Mouse (Mus musculus) gonadal fat pad, adult 2 months (tissue): ENCODE measurements around the gene Ino80. TPM values are rescaled to one million over a fixed set of nuclear protein-coding genes. Genes with fewer than 3 reads are reported as not detected.

Experiments
- DNase-seq: peaks from one replicate; pipeline ENCODE4 v3.0.0-alpha.2; 2012; ENCODE audit warnings: low read depth
- polyA plus RNA-seq: library from polyadenylated mRNA; depleted of rRNA; stranded (reverse); fragments of >200 nt; gene quantifications from 2 replicates; pipeline ENCODE4 v1.2.3, GENCODE M21; 2012

The Ino80 gene
- polyA plus RNA-seq, 1 experiment: 7.7 TPM

DNA sequence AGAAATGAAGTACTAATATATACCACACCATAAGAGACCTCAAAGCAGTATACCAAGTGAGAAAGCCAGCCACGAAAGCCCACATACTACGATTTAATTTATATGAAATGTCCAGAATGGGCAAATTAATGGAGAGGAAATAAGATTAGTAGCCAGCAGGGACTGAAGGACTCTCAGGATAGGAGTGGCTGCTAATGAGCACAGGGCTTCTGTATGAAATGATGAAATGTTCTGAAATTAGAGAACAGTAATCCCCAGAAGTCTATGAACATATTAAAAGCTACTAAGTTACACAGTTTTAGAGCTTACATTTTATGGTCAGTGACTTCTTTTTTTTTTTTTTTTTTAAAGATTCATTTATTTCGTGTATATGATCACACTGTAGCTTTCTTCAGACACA is 22.9 kb downstream of the Ino80 start:
- no peak for DNase-seq

DNA sequence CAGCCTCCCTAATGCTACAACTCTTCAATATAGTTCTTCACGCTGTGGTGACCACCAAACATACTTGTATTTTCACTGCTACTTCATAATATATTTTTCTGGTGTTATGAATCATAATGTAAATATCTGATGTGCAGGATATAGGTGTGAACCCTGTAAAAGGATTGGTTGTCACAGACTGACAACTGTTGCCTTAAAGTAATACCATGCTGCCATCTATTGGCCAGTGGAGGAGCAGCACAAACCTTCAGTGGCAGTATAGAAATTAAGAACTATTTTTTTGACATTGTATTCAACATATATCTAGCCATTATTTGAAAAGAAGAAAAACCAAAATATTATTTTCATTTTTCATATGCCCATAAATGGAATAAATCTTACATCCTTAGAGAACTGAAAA is 40.5 kb downstream of the Ino80 start:
- DNase-seq: no peak

DNA sequence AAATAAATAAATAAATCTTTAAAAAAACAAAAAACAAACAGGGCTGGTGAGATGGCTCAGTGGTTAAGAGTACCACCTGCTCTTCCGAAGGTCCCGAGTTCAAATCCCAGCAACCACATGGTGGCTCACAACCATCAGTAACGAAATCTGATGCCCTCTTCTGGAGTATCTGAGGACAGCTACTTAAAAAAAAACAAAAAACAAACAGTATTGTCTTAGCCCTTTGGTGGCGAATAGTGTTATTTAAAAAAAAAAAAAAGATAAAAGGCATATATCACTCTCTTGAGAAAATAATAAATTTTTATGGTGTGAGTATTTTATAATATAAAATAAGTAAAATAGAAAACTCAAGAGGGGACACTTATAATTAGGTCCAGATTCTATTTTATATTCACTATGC is 41.0 kb downstream of the Ino80 start:
- DNase-seq: no peak

DNA sequence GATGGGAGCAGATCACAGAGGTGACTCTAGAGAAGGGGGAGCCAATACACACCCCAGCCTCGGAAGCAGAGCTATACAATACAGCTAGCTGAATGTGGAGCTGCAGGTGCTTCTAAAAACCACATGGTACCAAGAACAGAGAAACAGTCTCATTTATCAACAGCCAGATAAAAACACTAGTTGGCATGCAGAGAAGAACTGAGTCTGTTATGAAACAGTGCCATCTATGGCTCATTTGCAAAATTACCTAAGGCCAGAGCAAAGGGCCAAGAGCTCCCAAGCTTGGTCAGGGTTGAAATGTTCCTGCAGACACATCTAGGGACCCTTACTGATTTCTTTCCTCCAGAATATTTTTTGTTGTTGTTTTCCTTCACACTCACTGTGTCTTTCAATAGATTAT is 63.7 kb downstream of the Ino80 start:
- DNase-seq: no peak

- no peak for DNase-seq
These were observed 65.8 kb downstream of the Ino80 start for GRCm38 (mm10) chr2:119411674-119412073.

DNA sequence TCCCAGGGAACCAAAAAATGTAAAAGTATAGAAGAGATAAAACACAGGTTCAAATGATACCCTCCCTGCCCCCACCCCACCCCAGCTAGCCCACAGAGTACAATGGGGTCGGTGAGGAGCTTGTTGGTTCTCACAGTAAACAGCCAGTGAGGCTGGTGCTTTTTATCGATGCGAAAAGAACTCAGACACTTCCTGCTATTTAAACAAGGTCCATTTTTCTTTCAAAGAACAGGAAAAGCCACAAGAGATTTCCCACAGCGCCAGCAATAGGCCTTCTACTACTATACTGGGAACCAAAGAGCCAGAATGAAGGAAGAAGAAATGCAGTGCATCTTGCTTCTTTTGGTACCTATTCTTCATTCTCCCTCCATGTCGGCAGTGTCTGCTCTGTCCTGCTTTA is 66.5 kb downstream of the Ino80 start:
- DNase-seq: no peak

- DNase-seq: no peak
These were observed 68.8 kb downstream of the Ino80 start for GRCm38 (mm10) chr2:119408733-119409132.

- DNase-seq: no peak
These were observed 69.2 kb downstream of the Ino80 start for GRCm38 (mm10) chr2:119408278-119408677.

DNA sequence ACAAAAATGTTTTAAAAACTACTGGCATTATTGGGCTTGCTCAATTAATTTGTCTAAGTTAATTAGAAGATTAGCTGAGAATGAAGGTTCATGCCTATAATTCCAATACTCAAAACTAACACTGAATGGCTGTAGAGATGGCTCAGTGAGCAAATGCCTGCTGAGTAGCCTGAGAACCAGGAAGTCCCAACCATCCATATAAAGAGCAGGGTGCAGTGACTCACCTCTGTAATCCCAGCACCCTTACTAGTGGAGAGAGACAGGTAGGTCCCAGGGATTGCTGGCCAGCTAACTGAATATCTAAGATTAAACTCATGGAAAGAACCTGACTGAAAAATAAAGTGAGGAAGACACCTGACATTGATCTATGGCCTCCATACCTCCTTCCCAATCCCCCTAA is 78.2 kb downstream of the Ino80 start:
- no peak for DNase-seq

- DNase-seq: no peak
These were observed 78.8 kb downstream of the Ino80 start for GRCm38 (mm10) chr2:119398665-119399064.

- DNase-seq: no peak
These were observed 79.2 kb downstream of the Ino80 start for GRCm38 (mm10) chr2:119398252-119398651.

- no peak for DNase-seq
These were observed 87.5 kb downstream of the Ino80 start for GRCm38 (mm10) chr2:119389992-119390391.

DNA sequence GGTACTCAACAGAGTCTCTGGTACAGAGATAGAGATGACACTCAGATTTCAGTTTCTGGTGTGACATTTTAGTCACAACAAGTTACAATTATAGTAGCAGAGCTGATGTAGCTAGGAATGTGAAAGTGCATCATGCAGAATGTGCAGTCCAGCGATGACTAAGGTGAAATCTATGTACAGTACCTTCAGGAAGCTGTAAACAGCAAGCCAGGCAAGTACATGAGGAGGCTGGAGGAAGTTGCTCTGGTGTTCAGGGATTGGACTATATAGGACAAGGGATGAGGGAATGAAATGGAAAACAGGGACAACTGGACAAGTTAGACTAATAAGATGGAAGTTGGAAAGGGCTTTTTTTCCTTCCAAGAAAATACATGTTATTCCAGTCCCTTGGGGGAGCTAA is 89.2 kb downstream of the Ino80 start:
- no peak for DNase-seq

GRCm38 (mm10) chr2:119379455-119379854 is 98.0 kb downstream of the Ino80 start:
- DNase-seq: no peak

DNA sequence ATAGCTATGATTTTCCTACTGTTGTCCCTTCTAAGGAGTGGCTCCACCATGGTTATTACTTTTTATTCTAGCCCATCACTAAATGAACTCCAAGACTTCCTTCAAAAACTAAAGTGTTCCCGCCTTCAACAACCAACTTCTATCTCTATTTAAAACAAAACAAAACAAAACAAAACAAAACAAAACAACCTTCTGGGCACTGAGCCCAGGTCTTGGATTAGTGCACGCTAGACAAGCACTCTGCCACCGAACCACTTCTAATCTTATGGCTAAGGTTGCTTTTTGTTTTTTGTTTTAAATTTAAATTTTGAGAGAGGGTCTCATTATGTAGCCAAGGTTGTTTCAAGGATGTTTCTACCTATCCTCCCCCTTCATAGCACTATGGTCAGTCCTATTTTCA is 99.7 kb downstream of the Ino80 start:
- DNase-seq: no peak

GRCm38 (mm10) chr2:119377286-119377685 is 100.2 kb downstream of the Ino80 start:
- DNase-seq: no peak

DNA sequence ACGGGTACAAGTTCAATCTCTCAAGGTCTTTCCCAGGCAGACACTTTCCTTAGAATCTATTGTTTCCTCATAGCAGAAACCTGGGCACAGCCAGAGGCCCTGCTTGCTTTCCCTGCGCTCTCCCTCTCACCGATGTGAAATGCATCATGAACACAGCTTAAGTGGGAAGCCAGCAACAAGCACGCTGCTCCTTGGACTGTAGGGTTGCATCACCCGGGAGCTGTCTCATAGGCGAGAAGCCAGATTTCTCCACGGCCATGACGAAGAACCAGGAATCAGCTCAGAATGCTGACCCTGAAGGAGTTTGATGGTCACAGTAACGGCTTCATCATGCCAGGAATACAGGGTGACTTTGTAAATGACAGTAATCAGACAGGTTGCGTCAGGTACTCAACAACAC is 107.4 kb downstream of the Ino80 start:
- DNase-seq: peak; percentile 17

DNA sequence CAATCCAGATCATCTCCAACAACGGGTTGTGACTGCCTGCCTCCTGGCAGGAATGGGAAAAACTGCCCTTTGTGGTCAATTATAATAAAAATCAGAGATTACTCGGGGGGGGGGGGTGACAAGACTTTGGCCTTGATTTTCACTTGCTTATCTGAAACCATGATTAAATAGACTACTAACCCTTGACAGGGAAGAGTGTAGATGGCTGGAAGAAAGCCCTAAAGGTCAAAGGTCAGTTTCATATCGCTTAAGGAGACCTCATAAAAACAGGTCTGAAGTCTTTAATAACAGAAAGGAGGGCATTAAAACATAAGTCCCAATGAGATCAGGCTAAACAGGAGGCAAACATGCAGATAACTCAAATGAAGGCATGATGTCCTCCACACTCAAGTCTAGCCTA is 110.1 kb downstream of the Ino80 start:
- DNase-seq: no peak

DNA sequence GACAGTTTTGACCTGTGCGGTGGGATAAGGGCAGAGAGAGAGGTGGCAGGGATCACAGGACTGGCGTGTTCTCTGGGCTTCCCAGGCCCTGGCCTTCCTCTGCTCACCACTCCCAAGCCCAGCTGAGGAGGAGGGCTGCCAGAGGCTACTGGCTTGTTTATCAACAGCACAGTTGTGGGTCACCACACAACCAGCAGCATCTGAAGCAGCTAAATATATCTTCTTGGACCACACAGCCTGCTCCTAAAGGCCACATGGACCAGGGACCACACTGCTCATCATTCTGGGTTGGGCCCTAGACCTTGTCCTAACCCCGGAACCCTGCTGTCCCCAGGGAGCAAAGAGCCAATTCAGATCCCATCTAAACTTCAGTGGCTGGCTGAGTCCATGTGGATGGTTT is 112.5 kb downstream of the Ino80 start:
- no peak for DNase-seq

GRCm38 (mm10) chr2:119359721-119360291 is 117.7 kb downstream of the Ino80 start:
- DNase-seq: no peak

GRCm38 (mm10) chr2:119358249-119358648 is 119.2 kb downstream of the Ino80 start:
- no peak for DNase-seq

GRCm38 (mm10) chr2:119356805-119357204 is 120.7 kb downstream of the Ino80 start:
- DNase-seq: no peak

DNA sequence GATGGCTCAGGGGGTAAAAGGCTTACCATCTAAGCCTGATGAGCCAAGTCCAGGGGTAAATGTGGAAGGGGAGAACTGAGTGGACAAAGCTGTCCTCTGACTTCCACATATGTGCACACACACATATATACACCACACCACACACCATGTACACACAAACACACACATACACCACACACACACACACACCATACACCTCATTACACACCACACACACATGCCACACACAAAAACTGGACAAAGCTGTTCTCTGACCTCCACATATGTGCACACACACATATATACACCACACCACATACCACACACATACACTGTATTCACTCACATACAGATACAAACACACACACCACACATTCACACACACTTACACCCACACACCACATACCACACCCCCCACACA is 121.2 kb downstream of the Ino80 start:
- no peak for DNase-seq

- no peak for DNase-seq
These were observed 121.8 kb downstream of the Ino80 start for GRCm38 (mm10) chr2:119355651-119356050.

DNA sequence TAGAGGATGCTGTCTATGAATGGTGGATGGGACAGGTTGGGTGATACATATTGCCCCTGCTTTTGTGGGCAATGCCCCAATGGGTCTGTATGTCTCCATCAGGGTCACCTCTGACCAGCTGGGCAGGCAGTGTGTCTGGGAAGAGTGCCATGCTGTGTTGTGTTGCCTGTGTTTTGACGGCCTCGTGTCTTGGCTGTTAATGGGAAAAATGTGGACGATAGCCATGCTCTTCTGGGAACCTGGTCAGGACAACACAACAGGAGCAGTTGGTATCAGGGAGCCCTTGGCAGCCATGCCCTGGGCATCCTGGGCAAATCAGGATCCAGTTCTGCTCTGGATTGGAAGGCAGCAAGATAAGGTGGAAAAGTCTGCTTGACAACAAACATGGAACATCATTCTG is 122.4 kb downstream of the Ino80 start:
- DNase-seq: no peak
